Mouse (Mus musculus) CH12.LX (cell line): ENCODE measurements around the gene Ppox. TPM values are rescaled to one million over a fixed set of nuclear protein-coding genes. Genes with fewer than 3 reads are reported as not detected.

Experiments
- DNase-seq: peaks from one replicate; pipeline ENCODE4 v3.0.0-alpha.2; 2013; ENCODE audit errors: extremely low read depth
- H3K27ac ChIP-seq: 2 replicates; pipeline ENCODE4 v1.5.1; 2012; ENCODE audit warnings: low read depth, mild to moderate bottlenecking, control low read depth, moderate library complexity; ENCODE audit not compliant: insufficient read depth
- H3K27me3 ChIP-seq: replicated peaks from 2 replicates; pipeline ENCODE3; 2012; ENCODE audit warnings: inconsistent platforms
- H3K36me3 ChIP-seq, 2 experiments: replicated peaks in 1 of 2; 2 replicates each; pipeline versions ENCODE3 to v1.6.1; 2012; ENCODE audit warnings: inconsistent platforms in 1 of 2, low read length in 1 of 2, mild to moderate bottlenecking in 1 of 2, mixed read lengths in 1 of 2, moderate library complexity in 1 of 2; ENCODE audit not compliant: control insufficient read depth in 1 of 2, insufficient read depth in 1 of 2
- H3K4me1 ChIP-seq, 2 experiments: 2 replicates each; pipeline ENCODE4 v1.6.1; 2012; ENCODE audit warnings: inconsistent platforms in 1 of 2, moderate library complexity in 1 of 2; ENCODE audit not compliant: insufficient read depth in 2 of 2, control insufficient read depth in 1 of 2
- H3K4me2 ChIP-seq: 2 replicates; pipeline ENCODE4 v1.6.1; 2012; ENCODE audit warnings: low read depth, mild to moderate bottlenecking, control low read depth; ENCODE audit not compliant: poor library complexity, insufficient read depth, severe bottlenecking
- H3K4me3 ChIP-seq, 3 experiments: fragments of 150-350 bp in 1 of 3; sonication (generic) in 1 of 3; replicated peaks in 1 of 3; 2 replicates each; pipeline versions ENCODE3 to v1.5.1; 2011 to 2012; ENCODE audit warnings: low read depth in 2 of 3, low read length in 2 of 3, mild to moderate bottlenecking in 2 of 3, moderate library complexity in 2 of 3, control low read depth in 1 of 3, improper control_type of control experiment in 1 of 3, inconsistent platforms in 1 of 3, mixed read lengths in 1 of 3; ENCODE audit not compliant: poor library complexity in 1 of 3
- H3K79me2 ChIP-seq: replicated peaks from 2 replicates; pipeline ENCODE4 v1.6.1; 2012; ENCODE audit warnings: mild to moderate bottlenecking, moderate library complexity; ENCODE audit not compliant: control insufficient read depth, poor library complexity, insufficient read depth, severe bottlenecking; ENCODE audit errors: extremely low read depth
- H3K9ac ChIP-seq: 2 replicates; pipeline ENCODE4 v1.6.1; 2012; ENCODE audit warnings: low read depth, mild to moderate bottlenecking, control low read depth, moderate library complexity; ENCODE audit not compliant: insufficient read depth
- H3K9me3 ChIP-seq: replicated peaks from 2 replicates; pipeline ENCODE3; 2012; ENCODE audit warnings: low read length, inconsistent platforms, mixed read lengths
- CHD1 ChIP-seq: IDR thresholded peaks from 2 replicates; pipeline ENCODE4 v1.6.1; 2012; ENCODE audit warnings: low read depth, low read length, improper control_type of control experiment, inconsistent platforms
- CTCF ChIP-seq, 2 experiments: IDR thresholded peaks in 1 of 2; conservative IDR thresholded peaks in 1 of 2; 2 replicates each; pipeline ENCODE4 v1.5.1; 2011 to 2012; ENCODE audit warnings: low read depth in 2 of 2, low read length in 2 of 2, improper control_type of control experiment in 1 of 2, inconsistent platforms in 1 of 2, mild to moderate bottlenecking in 1 of 2, moderate library complexity in 1 of 2
- E2F4 ChIP-seq: IDR thresholded peaks from 2 replicates; pipeline ENCODE4 v1.6.1; 2011; ENCODE audit warnings: low read depth, low read length, improper control_type of control experiment; ENCODE audit not compliant: insufficient replicate concordance
- ELF1 ChIP-seq: IDR thresholded peaks from 2 replicates; pipeline ENCODE4 v1.6.1; 2014; ENCODE audit warnings: low read depth, mild to moderate bottlenecking, inconsistent platforms, low read length, improper control_type of control experiment
- ETS1 ChIP-seq: conservative IDR thresholded peaks from 2 replicates; pipeline ENCODE4 v1.6.1; 2012; ENCODE audit warnings: low read depth, mild to moderate bottlenecking, inconsistent platforms, low read length, improper control_type of control experiment, moderate library complexity
- GABPA ChIP-seq: IDR thresholded peaks from 2 replicates; pipeline ENCODE4 v1.6.1; 2012; ENCODE audit warnings: low read depth, low read length, improper control_type of control experiment, inconsistent platforms; ENCODE audit not compliant: insufficient replicate concordance
- HCFC1 ChIP-seq: IDR thresholded peaks from 2 replicates; pipeline ENCODE4 v1.6.1; 2012; ENCODE audit warnings: low read depth, mild to moderate bottlenecking, inconsistent platforms, low read length, improper control_type of control experiment
- IRF4 ChIP-seq: IDR thresholded peaks from 2 replicates; pipeline ENCODE4 v1.6.1; 2014; ENCODE audit warnings: low read depth, mild to moderate bottlenecking, inconsistent platforms, low read length, improper control_type of control experiment
- JUND ChIP-seq: conservative IDR thresholded peaks from 2 replicates; pipeline ENCODE4 v1.6.1; 2011; ENCODE audit warnings: low read depth, low read length, improper control_type of control experiment
- KAT2A ChIP-seq: IDR thresholded peaks from 2 replicates; pipeline ENCODE4 v1.6.1; 2012; ENCODE audit warnings: low read length, improper control_type of control experiment, inconsistent platforms; ENCODE audit not compliant: insufficient replicate concordance
- MAFK ChIP-seq: IDR thresholded peaks from 2 replicates; pipeline ENCODE4 v1.6.1; 2011; ENCODE audit warnings: low read length, improper control_type of control experiment; ENCODE audit not compliant: insufficient replicate concordance
- MAX ChIP-seq: IDR thresholded peaks from 2 replicates; pipeline ENCODE4 v1.6.1; 2011; ENCODE audit warnings: low read length, improper control_type of control experiment
- MEF2A ChIP-seq: IDR thresholded peaks from 2 replicates; pipeline ENCODE4 v1.6.1; 2014; ENCODE audit warnings: low read depth, mild to moderate bottlenecking, inconsistent platforms, low read length, improper control_type of control experiment, borderline replicate concordance
- NELFE ChIP-seq: IDR thresholded peaks from 2 replicates; pipeline ENCODE4 v1.6.1; 2011; ENCODE audit warnings: low read depth, low read length, improper control_type of control experiment
- POLR2A ChIP-seq: IDR thresholded peaks from 2 replicates; pipeline ENCODE4 v1.6.1; 2011; ENCODE audit warnings: low read depth, mild to moderate bottlenecking, improper control_type of control experiment, low read length
- RCOR1 ChIP-seq: conservative IDR thresholded peaks from 2 replicates; pipeline ENCODE4 v1.6.1; 2012; ENCODE audit warnings: low read depth, mild to moderate bottlenecking, inconsistent platforms, low read length, improper control_type of control experiment
- TCF12 ChIP-seq: IDR thresholded peaks from 2 replicates; pipeline ENCODE4 v1.6.1; 2014; ENCODE audit warnings: low read depth, mild to moderate bottlenecking, inconsistent platforms, low read length, improper control_type of control experiment
- USF1 ChIP-seq: IDR thresholded peaks from 2 replicates; pipeline ENCODE4 v1.6.1; 2014; ENCODE audit warnings: low read depth, mild to moderate bottlenecking, inconsistent platforms, low read length, improper control_type of control experiment
- USF2 ChIP-seq: conservative IDR thresholded peaks from 2 replicates; pipeline ENCODE4 v1.6.1; 2011; ENCODE audit warnings: low read depth, low read length, improper control_type of control experiment
- ZC3H11A ChIP-seq: IDR thresholded peaks from 2 replicates; pipeline ENCODE4 v1.6.1; 2012; ENCODE audit warnings: low read depth, mild to moderate bottlenecking, inconsistent platforms, low read length, improper control_type of control experiment
- ZMIZ1 ChIP-seq: IDR thresholded peaks from 2 replicates; pipeline ENCODE4 v1.6.1; 2012; ENCODE audit warnings: low read depth, mild to moderate bottlenecking, inconsistent platforms, low read length, improper control_type of control experiment
- dilution Hi-C: fragments of 300-500 bp; cut with MboI; formaldehyde crosslinking; loops from 2 replicates; pipeline ENCODE4 v1.14.3; 2020; ENCODE audit warnings: low sequenced_read_pairs; ENCODE audit not compliant: extremely low pct_unique_long_range_greater_than_20kb, extremely low pct_ligation_motif_present
- in situ Hi-C: fragments of 300-500 bp; cut with MboI; formaldehyde crosslinking; loops from 3 replicates; pipeline ENCODE4 v1.14.3; 2019; ENCODE audit warnings: low sequenced_read_pairs, low pct_ligation_motif_present, low pct_unique_long_range_greater_than_20kb, mixed read lengths
- polyA plus RNA-seq: library from polyadenylated mRNA; unstranded; fragments of >175 nt; gene quantifications from 2 replicates; pipeline ENCODE4 v1.2.1, GENCODE M21; 2012; ENCODE audit warnings: low read depth; ENCODE audit not compliant: insufficient read length
- total RNA-seq, 2 experiments: library from RNA; depleted of rRNA; stranded (reverse); fragments of 300-350 nt in 1 of 2; fragments of >200 nt in 1 of 2; gene quantifications; 2 replicates each; pipeline ENCODE4 v1.2.3; 2012 to 2014

Ppox gene
- total and polyA plus RNA-seq, 3 experiments: 10.5 to 15.1 (median 13.6) TPM

DNA sequence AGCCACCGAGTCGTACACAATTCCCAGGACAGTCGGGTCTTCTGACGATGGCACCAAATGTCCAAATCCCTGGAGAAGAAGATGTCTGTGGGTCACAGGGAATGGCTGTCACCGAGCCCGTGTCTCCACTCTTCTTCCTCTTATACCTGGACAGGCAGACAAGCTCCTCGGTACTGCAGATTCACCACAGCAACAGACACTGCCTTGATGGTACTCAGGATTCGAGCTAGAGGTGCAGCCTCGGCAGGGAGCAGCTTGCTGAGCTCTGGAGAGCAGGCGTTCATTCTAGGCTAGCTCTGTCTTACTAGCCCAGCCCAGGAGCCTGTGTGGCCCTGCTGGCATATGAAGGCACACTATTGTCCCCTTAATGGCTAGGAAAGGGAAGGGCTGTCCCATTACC lies 3.2 kb downstream of the Ppox start:
- Histone ChIP-seq H3K9ac (no peak overlapping the region), H3K4me2 (no peak overlapping the region), H3K4me1 (peaks cover 0 to 21% of the 10 kb centered on the region in 2 experiments; a peak in 2 of 4 replicates), H3K4me3 (no peak overlapping the region), H3K27me3 (no peaks in the 10 kb centered on the region), H3K36me3 (peaks cover 52 to 75% of the 10 kb centered on the region in 2 experiments), H3K27ac (no peak overlapping the region), H3K9me3 (no peaks in the 10 kb centered on the region), H3K79me2 (no peaks in the 10 kb centered on the region)
- no peak for DNase-seq
- in situ Hi-C loops: no loop called here
- dilution Hi-C loops: no loop called here
- TF ChIP-seq POLR2A: no peak
- no peak for TF ChIP-seq CTCF (conservative IDR thresholded peaks at IDR 0.05 in 1 of 2, IDR thresholded peaks at IDR 0.05 in 1 of 2; ENCODE audit: low read depth in 2 of 2, low read length in 2 of 2)
- TF ChIP-seq HCFC1: no peak
- TF ChIP-seq ELF1: no peak
- TF ChIP-seq CHD1: no peak
- TF ChIP-seq MAFK: no peak
- no peak for TF ChIP-seq GABPA
- TF ChIP-seq ZC3H11A: no peak
- TF ChIP-seq KAT2A: no peak
- TF ChIP-seq E2F4: no peak
- no peak for TF ChIP-seq ZMIZ1
- no peak for TF ChIP-seq ETS1
- no peak for TF ChIP-seq USF1
- TF ChIP-seq RCOR1: no peak
- TF ChIP-seq NELFE: no peak
- TF ChIP-seq JUND: no peak
- no peak for TF ChIP-seq MAX
- TF ChIP-seq TCF12: no peak
- no peak for TF ChIP-seq MEF2A
- TF ChIP-seq USF2: no peak

DNA sequence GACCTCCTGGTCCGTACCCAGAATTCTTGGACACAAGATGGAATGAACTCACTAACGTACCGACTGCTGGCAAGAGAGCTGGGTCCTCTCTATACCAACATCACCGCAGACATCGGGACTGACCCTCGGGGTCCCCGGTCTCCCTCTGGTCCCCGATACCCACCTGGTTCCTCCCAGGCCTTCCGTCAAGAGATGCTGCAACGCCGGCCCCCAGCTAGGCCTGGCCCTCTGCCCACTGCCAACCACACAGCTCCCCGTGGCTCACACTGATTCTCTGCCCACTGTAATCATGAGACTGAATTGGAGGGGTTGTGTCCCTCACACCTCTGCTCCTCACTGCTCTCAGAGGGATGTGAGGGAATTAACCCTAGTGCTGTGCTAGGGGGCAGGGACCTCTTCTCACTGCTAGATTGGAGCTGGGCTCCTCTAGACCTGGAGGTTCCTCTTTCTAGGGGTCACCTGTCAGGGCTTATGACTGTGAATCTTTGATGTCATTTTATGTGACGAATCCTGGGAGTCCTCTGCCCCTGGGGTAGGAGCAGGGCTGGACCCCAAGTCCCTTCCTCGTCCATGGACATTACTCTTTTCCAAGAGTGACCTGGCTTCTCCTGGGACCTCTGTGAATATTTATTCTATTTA lies 4.8 kb downstream of the Ppox start:
- peaks cover 0 to 26% of the 10 kb centered on the region in 2 experiments; a peak in 2 of 4 replicates for H3K4me1 ChIP-seq
- H3K4me3 ChIP-seq: no peak overlapping the region
- no peaks in the 10 kb centered on the region for H3K79me2 ChIP-seq
- no peak overlapping the region for H3K27ac ChIP-seq
- no peak for TF ChIP-seq CTCF (conservative IDR thresholded peaks at IDR 0.05 in 1 of 2, IDR thresholded peaks at IDR 0.05 in 1 of 2; ENCODE audit: low read depth in 2 of 2, low read length in 2 of 2)
- TF ChIP-seq IRF4: no peak
- TF ChIP-seq USF2: no peak
- H3K9ac ChIP-seq: no peak overlapping the region
- H3K36me3 ChIP-seq: peaks cover 57 to 79% of the 10 kb centered on the region in 2 experiments
- H3K9me3 ChIP-seq: no peaks in the 10 kb centered on the region
- in situ Hi-C loops (no loop called here), dilution Hi-C loops (no loop called here)
- no peak for DNase-seq
- H3K27me3 ChIP-seq: no peaks in the 10 kb centered on the region
- H3K4me2 ChIP-seq: no peak overlapping the region
